Mouse (Mus musculus) liver, adult (tissue): ENCODE results near the gene Glis1.

Experiments used
- GATA4 ChIP-seq: IDR thresholded peaks from 2 replicates; pipeline ENCODE4 v1.6.1; 2014; ENCODE audit warnings: mild to moderate bottlenecking, low read length; ENCODE audit not compliant: insufficient replicate concordance

Gene Glis1

DNA sequence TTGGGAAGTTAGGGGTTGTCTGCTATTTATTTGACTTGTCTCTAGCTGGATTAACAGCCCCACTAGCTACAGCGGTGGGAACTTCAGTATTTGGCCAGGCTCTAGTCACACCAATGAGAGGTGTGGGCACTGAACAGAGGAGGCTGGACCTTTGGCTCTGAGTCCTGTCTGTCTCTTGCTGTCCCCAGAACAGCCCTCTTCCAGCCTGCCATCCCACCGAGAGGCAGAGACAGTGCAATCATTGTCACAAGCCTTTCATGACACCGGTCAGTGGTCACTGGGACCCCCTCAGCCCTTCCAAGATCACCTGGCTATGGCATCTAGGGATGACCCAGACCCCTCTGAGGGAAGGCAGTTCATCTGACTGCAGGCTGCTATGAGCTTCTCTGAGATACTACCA is 104.6 kb downstream of the Glis1 start:
- no peak for TF ChIP-seq GATA4

DNA sequence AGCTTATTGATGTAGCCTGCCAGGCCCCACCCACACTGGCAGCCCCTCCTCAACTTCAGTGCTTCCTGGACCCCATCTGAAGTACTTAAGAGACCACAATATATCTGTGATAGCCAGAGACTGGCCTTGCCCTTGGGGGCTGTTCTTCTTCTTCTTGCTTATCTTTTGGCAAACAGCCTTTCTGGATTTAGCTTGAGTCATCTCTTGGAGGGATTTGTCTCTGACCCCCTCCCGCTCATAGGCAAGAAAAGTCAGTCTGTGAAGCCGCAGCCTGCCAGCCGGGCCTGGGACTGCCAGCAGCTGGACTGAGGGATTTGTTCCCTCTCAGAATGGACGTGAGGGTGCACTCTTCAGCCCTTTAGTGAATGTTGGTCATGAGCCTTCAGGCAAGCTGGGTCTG is 107.4 kb downstream of the Glis1 start:
- TF ChIP-seq GATA4 = no peak

GRCm38 (mm10) chr4:107544843-107545242 is 110.5 kb downstream of the Glis1 start:
- TF ChIP-seq GATA4 = no peak

DNA sequence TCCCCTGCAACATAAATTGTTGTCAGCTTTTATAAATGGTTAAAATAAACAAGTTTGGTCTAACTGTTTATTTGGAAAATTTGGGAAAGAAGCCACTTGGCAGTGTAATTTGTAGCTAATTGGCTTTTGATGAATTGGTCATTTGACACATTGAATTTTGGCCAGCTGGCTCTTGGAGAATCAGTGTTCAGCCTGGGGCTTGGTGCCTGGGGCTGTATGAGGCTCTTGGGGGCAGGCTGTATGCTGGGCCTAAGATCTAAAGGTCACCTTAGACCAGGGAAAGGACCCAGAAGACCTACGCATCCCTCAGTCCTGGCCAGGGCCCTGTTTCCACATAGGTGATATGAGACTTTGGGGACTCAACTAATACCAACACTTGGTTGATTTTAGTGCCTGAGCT is 111.3 kb downstream of the Glis1 start:
- no peak for TF ChIP-seq GATA4

DNA sequence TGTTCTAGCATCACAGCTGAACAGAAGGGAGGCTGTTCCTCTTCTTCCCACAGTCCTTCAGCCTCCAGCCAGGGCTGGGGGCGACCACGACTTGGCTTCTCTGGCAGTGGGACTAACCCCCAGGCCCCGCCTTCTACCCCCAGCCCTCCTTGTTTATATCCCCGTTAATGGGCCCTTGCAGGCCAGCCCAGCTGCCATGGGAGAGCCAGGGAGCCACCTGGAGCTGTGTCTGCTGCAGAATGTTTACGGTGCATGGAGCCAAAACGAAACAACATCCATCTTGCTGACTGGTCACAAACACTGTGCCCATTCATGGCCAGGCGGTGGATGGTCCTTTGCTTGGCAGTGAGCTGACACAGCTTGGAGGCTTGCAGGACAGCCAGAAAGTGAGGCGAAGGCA is 112.1 kb downstream of the Glis1 start:
- no peak for TF ChIP-seq GATA4

- no peak for TF ChIP-seq GATA4
Measured at GRCm38 (mm10) chr4:107550096-107550495, 115.7 kb downstream of the Glis1 start.

- TF ChIP-seq GATA4 = no peak
Measured at GRCm38 (mm10) chr4:107550546-107550945, 116.2 kb downstream of the Glis1 start.

GRCm38 (mm10) chr4:107552696-107553095 is 118.3 kb downstream of the Glis1 start:
- no peak for TF ChIP-seq GATA4

DNA sequence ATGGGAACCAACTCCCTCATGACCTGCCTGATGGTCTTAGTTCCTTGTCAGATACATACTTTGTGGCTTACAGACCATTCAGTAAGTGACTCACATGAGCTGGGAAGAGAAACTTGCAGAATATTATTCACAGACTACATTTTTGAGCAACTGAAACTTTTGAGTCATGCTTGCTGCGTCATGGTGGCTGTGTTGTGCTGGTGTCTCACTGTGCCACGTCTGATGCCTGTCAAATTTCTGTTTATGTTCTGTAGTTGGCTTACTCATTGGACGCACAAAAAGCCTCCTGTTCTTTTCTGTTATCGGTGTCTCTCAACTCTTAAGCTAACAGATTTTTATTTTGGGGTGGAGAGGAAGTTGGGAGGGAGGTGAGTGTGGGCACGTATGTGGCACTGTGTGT is 119.4 kb downstream of the Glis1 start:
- TF ChIP-seq GATA4 = no peak

- TF ChIP-seq GATA4 = no peak
Measured at GRCm38 (mm10) chr4:107558801-107559200, 124.4 kb downstream of the Glis1 start.

DNA sequence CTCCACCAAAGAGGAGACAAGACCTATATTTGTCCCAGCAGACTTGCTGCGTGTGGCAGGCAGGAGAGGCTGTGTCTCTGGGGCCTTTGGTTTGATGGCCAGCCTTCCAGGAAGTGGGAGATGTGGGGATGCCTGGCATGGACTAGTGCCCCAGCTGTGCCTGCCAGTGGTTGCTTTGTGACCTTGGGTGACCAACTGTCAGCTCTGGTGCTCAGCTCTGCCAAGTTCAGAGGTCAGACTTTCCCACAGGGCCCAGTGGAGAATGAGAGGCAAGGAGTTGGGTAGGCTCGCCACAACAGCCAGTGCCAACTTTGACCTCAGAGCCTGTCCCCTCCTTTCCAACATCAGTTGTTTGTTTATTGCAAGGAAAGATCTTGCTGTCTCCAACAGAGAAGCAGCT is 126.7 kb downstream of the Glis1 start:
- TF ChIP-seq GATA4 = no peak

- no peak for TF ChIP-seq GATA4
Measured at GRCm38 (mm10) chr4:107568159-107568558, 133.8 kb downstream of the Glis1 start.

DNA sequence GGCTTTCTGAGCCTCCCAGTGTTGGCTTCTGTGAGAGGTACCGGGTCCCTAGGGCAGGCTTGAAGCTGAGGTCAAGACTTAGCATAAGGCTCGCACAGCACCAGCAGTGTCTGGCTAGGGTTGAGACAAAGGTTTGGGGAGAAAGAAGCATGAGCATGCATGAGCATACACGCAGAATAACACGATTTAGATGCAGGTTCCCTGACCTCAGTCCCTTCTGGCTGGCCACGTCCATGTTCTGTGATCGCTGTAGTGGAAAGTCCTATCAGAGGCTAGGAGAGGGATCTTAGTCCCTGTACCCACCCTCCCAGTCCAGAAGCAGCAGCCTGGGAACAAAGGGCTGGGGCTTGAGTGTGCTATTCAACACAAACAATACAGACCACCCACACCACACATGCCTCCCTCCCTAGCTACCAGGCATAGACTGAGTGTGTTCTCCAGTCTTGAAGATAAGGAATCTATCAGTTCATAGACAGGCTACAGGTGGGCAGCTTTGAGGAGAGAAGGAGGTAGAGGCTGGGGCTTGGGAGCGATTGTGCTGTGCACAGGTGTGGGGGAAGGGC is 134.6 kb downstream of the Glis1 start:
- TF ChIP-seq GATA4 = no peak

DNA sequence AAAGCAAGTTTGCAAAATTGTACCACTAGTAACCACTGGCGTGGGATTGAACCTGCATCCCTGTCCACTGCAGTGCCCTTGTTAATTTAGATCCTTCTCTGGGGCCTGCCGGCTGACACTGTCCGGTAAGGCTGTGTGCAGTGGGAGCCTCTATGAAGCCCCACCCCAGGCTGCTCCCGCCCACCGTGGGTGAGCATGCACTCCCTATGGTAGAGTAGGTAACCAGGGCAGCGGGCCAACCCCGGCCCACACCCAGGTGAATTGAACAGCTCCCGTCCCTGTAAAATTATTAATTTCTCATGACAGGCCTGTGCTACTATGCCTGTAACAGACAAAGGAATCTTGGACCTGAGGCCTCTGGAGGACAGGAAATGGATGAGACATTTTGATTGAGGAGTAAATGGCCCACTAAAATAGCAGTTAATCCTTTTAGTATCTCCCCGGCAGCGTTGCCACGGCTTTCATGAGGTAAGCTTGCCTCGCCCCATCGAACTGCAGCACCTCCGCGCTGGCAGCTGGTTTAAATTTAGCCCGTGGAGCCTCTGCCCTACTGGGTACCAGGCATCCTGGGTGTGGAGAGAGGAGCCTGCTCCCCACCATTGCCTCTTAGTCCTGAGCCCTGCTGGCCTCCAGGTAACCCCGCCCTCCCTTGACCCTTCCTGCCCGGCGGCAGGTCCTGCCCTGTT is 136.1 kb downstream of the Glis1 start:
- TF ChIP-seq GATA4 = no peak

- no peak for TF ChIP-seq GATA4
Measured at GRCm38 (mm10) chr4:107575781-107576180, 141.4 kb downstream of the Glis1 start.

DNA sequence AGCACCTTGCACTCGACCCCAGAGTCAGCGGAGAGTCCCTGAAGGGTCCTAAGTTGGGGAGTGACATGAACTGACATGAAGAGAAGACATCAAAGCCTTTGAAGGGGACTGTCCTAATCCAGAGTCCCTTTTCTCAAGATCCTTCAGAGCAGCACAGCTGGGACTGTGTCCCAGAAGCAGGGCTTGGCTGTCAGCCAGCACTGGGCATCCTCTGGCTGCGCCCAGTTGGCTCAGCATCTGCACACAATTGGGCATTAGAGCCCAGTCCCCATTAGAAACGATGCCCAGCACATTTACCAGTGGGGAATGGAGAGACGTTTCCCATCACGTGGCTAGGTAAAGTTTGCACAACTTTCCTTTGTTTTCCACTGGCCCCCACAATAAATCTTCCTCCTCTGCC is 142.4 kb downstream of the Glis1 start:
- TF ChIP-seq GATA4 = no peak
